In the genomic region with DNA sequence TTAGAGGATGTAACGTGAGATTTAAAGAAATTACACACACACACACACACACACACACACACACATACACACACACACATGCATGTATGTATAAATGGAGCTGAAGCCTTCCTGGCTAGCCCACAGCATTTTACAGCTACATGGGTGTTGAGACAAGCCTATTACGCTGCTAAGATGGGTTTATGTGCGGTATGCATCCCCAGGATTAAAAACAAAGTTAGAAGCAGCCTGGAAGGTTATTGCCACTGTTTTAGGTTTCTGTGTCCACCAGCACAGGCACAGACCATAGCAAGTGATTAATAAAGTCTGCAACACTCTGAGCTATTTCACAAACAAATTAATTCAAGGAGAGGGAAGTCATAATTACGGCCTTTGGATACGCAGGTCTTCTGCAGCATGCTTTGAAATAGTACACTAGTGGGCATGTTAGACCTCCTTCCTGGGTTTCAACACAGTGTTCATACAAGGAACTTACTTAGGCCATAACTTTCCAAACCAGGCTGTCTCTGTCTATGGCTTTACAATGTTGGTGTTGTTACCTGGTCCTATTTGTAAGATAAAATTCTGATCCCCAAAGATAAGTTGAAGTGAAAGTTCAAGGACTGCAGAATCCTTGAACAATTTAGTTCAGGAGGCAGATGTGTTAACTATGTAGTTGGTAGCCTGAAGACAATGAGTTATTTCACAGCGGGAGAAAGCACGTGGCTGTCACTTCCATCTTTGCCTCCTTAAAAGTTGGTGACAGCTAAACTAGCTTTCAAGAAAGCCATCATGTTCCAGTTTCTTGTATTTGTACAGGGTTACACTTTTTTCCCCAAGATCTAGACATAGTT, we compare ENCODE assay signal across 8 mouse cellular contexts. TPM values are rescaled to one million over a fixed set of nuclear protein-coding genes. Genes with fewer than 3 reads are reported as not detected.
DNase-seq lines count a peak whose midpoint lies in the region; ATAC-seq and TF ChIP-seq lines count a peak whose summit lies in the region.

No protein-coding gene starts in this region.

- no peak for TF ChIP-seq CTCF in lung, embryonic 14.5 days (IDR thresholded peaks at IDR 0.05; ENCODE audit: low read depth)

- 0 out of 2 replicates have a peak, but pooled peaks have one; percentile 9 for ATAC-seq in lung, embryonic 14.5 days (ENCODE audit: insufficient read depth)
- ATAC-seq in common myeloid progenitor, adult 5-6 weeks (replicated peaks; ENCODE audit: low read depth, poor library complexity, severe bottlenecking) = 0 out of 2 replicates have a peak, but pooled peaks have one; percentile 8
- 0 out of 2 replicates have a peak, but pooled peaks have one; percentile 6 for ATAC-seq in hindbrain, embryonic 11.5 days (ENCODE audit: low FRiP score)
- ATAC-seq in midbrain, embryonic 12.5 days (ENCODE audit: low FRiP score, low read depth) = no peak

- peak; percentile 48 for DNase-seq in lung, embryonic 14.5 days
- DNase-seq in lung, postnatal 36 days = no peak
- no peak for DNase-seq in hindbrain, embryonic 11.5 days (ENCODE audit: low spot score)
- no peak for DNase-seq in gastrocnemius, adult 8-10 months (ENCODE audit: low spot score in 2 of 2)
- DNase-seq in right cerebral cortex, postnatal 25 days = no peak
- DNase-seq in cerebellum, postnatal 25 days = no peak

- peak overlapping the region; percentile 99 for H3K27ac ChIP-seq in lung, embryonic 14.5 days (ENCODE audit: low read depth)
- H3K27ac ChIP-seq in hindbrain, embryonic 11.5 days (ENCODE audit: low read depth, low read length) = no peak overlapping the region
- no peak overlapping the region for H3K27ac ChIP-seq in midbrain, embryonic 12.5 days (replicated peaks)

- WGBS in lung, embryonic 14.5 days = 5% methylated on average over 7 of the region's 7 CpGs
- WGBS in hindbrain, embryonic 11.5 days = 41% methylated on average over 7 of the region's 7 CpGs
- 48% methylated on average over 7 of the region's 7 CpGs for WGBS in midbrain, embryonic 12.5 days

- H3K4me2 ChIP-seq in lung, embryonic 14.5 days = peak overlapping the region; percentile 65
- peak overlapping the region; percentile 55 for H3K4me2 ChIP-seq in hindbrain, embryonic 11.5 days (replicated peaks; ENCODE audit: low read depth, low read length)
- H3K4me2 ChIP-seq in midbrain, embryonic 12.5 days (replicated peaks) = peak overlapping the region; percentile 76

- peak overlapping the region; percentile 97 for H3K9ac ChIP-seq in lung, embryonic 14.5 days
- H3K9ac ChIP-seq in hindbrain, embryonic 11.5 days (ENCODE audit: low read depth, low read length) = no peak overlapping the region
- 0 out of 2 replicates have a peak overlapping the region, but pooled peaks have one; percentile 83 for H3K9ac ChIP-seq in midbrain, embryonic 12.5 days (replicated peaks)

- H3K27me3 ChIP-seq in lung, embryonic 14.5 days (ENCODE audit: insufficient read depth, low read length) = no peaks in the 10 kb centered on the region
- no peaks in the 10 kb centered on the region for H3K27me3 ChIP-seq in hindbrain, embryonic 11.5 days (ENCODE audit: control insufficient read depth, insufficient read depth, low read length)
- no peaks in the 10 kb centered on the region for H3K27me3 ChIP-seq in midbrain, embryonic 12.5 days

- peak overlapping the region; percentile 95 for H3K4me3 ChIP-seq in lung, embryonic 14.5 days (ENCODE audit: low read depth, low read length)
- H3K4me3 ChIP-seq in hindbrain, embryonic 11.5 days (ENCODE audit: low read depth, low read length) = peak overlapping the region; percentile 86
- H3K4me3 ChIP-seq in midbrain, embryonic 12.5 days = peak overlapping the region; percentile 87

- H3K4me1 ChIP-seq in lung, embryonic 14.5 days (ENCODE audit: insufficient read depth) = peaks cover 27% of the 10 kb centered on the region; the same call in 1 of the 2 replicates
- no peaks in the 10 kb centered on the region for H3K4me1 ChIP-seq in hindbrain, embryonic 11.5 days (replicated peaks; ENCODE audit: control insufficient read depth, insufficient read depth, low read length)
- H3K4me1 ChIP-seq in midbrain, embryonic 12.5 days = peaks cover 33% of the 10 kb centered on the region

- no peaks in the 10 kb centered on the region for H3K36me3 ChIP-seq in lung, embryonic 14.5 days (ENCODE audit: insufficient read depth)
- no peaks in the 10 kb centered on the region for H3K36me3 ChIP-seq in hindbrain, embryonic 11.5 days (ENCODE audit: control insufficient read depth, insufficient read depth, low read length)
- no peaks in the 10 kb centered on the region for H3K36me3 ChIP-seq in midbrain, embryonic 12.5 days

- no peaks in the 10 kb centered on the region for H3K9me3 ChIP-seq in lung, embryonic 14.5 days (ENCODE audit: low read depth, low read length)
- H3K9me3 ChIP-seq in hindbrain, embryonic 11.5 days (ENCODE audit: control insufficient read depth, low read length) = no peaks in the 10 kb centered on the region
- no peaks in the 10 kb centered on the region for H3K9me3 ChIP-seq in midbrain, embryonic 12.5 days

RNA-seq across cellular contexts. Expression of a gene that starts 29.7 kb away (rescaled TPM):
- polyA plus RNA-seq in lung, embryonic 14.5 days (2014; fragmentation: Nextera tagmentation; extraction: Ambion mirVana) = 199 and 201 TPM in 2 replicates
- total RNA-seq in common myeloid progenitor, adult 5-6 weeks (2017) = 788 and 813 TPM in 2 replicates
- 42.0 and 60.0 TPM in 2 replicates for polyA plus RNA-seq in hindbrain, embryonic 11.5 days (2014; fragmentation: Nextera tagmentation; extraction: Ambion mirVana)
- polyA plus RNA-seq in midbrain, embryonic 12.5 days (2016; fragmentation: Nextera tagmentation; extraction: Ambion mirVana) = 30.5 and 33.3 TPM in 2 replicates
- total RNA-seq in gastrocnemius, adult 8-10 months (2022) = 100 to 1,000 TPM; 579 to 697 (median 625) TPM
